Mouse (Mus musculus) gastrocnemius, postnatal 14 days (tissue): Measurements from ENCODE around the gene Hoxb9. TPM values are rescaled to one million over a fixed set of nuclear protein-coding genes. Genes with fewer than 3 reads are reported as not detected.
A peak's percentile ranks its signal among the peaks of the same experiment; 100 is the strongest.

ENCODE experiments used
- DNase-seq: peaks from one replicate; pipeline ENCODE4 v3.0.0; 2021; ENCODE audit warnings: mixed read lengths
- intact Hi-C: fragments of 180-260 bp; cut with DNase I; formaldehyde crosslinking; loops from one replicate; pipeline ENCODE4 v1.15.1; 2025; ENCODE audit warnings: low total_unique reads
- total RNA-seq, 2 experiments: library from RNA; stranded (reverse); gene quantifications; 2 replicates each; pipeline ENCODE4 v1.2.3; 2021

The Hoxb9 gene
- total RNA-seq, 2 experiments from 2014 or later, result 0.49 to 0.59 TPM

- intact Hi-C loops, result loop anchor here (10.0 kb wide), 1 partner anchor 98 kb away; no protein-coding TSS in a partner anchor
- no peak for DNase-seq
These were observed 35.1 kb downstream of the Hoxb9 start for GRCm38 (mm10) chr11:96306183-96306907.

DNA sequence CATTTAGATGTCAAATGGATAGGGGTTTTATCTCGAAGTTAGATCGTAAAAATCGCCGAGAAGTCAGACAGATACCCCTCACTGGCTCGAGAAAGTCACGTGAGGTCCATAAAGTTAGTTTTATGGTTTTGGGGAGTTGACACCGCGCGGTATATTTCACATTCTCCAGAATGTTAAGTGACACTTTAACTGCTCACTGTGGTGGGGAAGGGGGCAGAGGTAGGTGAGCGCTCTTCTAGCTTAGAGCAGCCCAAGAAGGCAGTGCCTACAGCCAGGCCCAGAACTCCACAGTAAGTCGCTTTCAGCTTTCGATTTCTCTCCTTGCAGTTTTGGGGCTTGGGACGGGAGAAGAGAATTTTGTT lies 35.6 kb downstream of the Hoxb9 start:
- intact Hi-C loops, result loop anchor here (10.0 kb wide), 1 partner anchor 98 kb away; no protein-coding TSS in a partner anchor
- DNase-seq, result no peak

DNA sequence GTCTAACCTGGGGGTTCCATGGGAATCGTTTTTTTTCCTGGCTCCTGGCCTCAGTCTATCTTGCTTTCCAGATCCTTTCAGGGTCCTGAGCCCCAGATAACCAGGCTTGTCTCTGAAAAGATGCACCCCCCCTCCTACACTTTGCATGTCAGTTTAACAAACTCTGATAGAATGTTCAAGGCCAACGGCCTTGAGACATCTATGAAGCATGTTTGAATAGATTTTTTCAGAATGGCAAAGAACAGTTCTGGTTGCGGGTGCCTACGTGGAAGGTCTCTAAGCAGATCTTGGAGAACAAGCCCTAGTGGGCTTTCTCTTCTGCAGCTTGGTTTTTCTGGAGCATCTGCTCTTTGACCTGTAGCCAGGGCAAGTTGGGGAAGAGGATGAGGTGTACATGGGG lies 37.5 kb downstream of the Hoxb9 start:
- intact Hi-C loops, result loop anchor here (10.0 kb wide), 1 partner anchor 96 kb away; no protein-coding TSS in a partner anchor
- DNase-seq, result no peak

- DNase-seq, result no peak
- intact Hi-C loops, result loop anchor here (10.0 kb wide), 1 partner anchor 96 kb away; no protein-coding TSS in a partner anchor
These were observed 38.0 kb downstream of the Hoxb9 start for GRCm38 (mm10) chr11:96309288-96309687.

- intact Hi-C loops, result loop anchor here (5.0 kb wide), 1 partner anchor 242 kb away; no protein-coding TSS in a partner anchor
These were observed 39.1 kb downstream of the Hoxb9 start for GRCm38 (mm10) chr11:96310183-96310938.

DNA sequence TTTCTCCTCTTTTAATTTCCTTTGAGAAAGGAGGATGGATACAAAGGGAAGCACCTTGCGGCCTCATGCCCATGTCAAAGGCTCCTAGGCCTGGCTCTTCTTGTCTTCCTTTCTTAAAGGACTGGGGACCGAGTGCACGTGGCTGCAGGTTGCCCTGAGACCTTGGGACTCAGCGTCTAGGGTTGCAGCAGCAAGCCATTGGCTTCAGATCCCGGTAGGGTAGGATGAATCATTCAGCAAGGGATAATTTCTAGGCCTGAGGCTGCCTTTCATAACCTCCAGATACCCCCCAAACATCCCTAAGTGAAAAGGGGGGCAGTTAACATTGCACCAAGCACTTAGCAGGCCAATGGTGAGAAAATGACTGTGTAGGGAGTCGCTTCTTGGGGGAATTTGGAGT lies 39.8 kb downstream of the Hoxb9 start:
- intact Hi-C loops, result loop anchor here (5.0 kb wide), 1 partner anchor 241 kb away; no protein-coding TSS in a partner anchor
- DNase-seq, result no peak

More at GRCm38 (mm10) chr11:96310183-96310938, 39.1 kb downstream of the Hoxb9 start:
- DNase-seq, result no peak

GRCm38 (mm10) chr11:96311520-96312417 lies 40.5 kb downstream of the Hoxb9 start:
- intact Hi-C loops, result loop anchor here (5.0 kb wide), 1 partner anchor 241 kb away; no protein-coding TSS in a partner anchor
- DNase-seq, result peak; percentile 46

GRCm38 (mm10) chr11:96313134-96313533 lies 41.9 kb downstream of the Hoxb9 start:
- intact Hi-C loops, result loop anchor here (5.0 kb wide), 1 partner anchor 239 kb away; no protein-coding TSS in a partner anchor
- no peak for DNase-seq

DNA sequence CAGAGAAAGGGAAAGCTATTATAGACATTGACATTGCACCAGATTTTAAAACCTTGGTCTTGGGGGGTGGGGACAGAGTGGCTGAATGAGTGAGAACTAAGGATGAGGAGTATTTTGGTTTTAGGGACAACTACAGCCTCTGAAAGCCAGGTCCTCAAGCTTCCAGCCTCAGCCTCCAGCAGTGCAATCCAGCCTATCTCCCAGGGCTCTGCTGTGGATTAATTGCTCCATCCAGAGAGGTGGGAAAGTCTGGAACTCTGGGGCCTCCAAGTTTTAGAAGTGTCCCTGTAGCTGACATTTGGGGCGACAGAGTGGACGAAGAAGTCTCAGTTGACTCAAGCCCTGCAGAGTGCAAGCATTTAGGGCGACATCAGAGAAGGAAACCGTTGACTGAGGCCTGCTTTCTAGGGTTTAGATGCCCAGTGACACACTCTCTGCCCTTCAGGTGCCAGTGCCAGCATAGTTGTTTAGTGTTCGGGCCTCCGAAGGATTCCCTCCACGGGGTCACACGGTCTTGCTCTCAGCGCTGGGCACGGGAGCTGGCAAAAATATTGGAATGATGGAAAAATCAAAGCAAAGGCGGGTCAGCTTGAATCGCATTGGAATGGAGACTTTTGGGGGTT lies 42.7 kb downstream of the Hoxb9 start:
- no peak for DNase-seq
- intact Hi-C loops, result loop anchor here (5.0 kb wide), 1 partner anchor 238 kb away; no protein-coding TSS in a partner anchor

DNA sequence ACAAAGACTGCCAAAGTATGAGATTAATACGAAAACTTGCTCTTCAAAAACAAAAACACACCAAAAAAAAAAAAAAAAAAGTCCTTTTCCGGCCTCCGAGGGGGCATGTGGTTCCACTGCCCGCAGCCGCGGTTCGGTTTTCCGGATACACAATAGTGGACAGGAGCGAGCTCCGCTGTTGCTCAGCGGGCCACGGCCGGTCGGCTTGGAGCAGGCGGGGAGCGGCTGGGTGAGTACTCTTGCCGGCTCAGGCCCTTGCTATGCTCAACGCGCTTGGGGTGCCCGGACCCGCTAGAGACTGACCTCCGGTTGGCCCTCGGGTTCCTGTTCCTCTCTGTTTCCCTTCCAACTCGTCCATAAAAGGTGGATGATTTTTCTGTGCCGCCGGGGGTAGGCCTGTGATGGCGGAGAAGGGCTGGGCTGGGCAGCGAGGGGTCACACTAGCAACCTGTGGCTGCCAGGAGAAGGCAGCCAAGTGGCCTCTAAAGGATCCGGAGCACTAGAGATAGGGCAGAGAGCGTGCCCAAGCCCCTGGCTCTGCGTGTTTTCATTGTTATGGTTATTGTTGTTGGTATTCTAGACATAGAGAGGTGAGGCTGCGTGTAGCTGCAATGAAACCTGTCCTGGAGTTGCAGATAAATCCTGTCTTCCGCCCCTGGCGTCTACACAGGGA lies 43.5 kb downstream of the Hoxb9 start:
- DNase-seq, result no peak
- intact Hi-C loops, result loop anchor here (5.0 kb wide), 1 partner anchor 237 kb away; no protein-coding TSS in a partner anchor

DNA sequence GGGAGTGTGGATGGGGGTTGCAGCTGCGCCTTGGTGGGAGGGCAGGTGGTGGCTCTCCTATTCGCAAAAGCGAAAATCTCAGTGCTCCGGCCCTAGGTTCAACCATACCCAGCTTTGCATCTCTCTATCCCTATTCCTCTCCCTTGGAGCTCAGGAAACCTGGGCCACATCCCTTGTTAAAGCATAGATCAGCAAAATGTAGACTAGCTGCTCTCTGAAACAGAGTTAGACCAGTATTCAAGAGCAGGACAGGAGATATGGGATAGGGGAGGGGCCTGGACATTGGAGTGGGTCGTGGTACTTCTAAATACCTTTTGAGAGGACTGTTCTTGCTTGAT lies 44.1 kb downstream of the Hoxb9 start:
- no peak for DNase-seq
- intact Hi-C loops, result no loop called here

DNA sequence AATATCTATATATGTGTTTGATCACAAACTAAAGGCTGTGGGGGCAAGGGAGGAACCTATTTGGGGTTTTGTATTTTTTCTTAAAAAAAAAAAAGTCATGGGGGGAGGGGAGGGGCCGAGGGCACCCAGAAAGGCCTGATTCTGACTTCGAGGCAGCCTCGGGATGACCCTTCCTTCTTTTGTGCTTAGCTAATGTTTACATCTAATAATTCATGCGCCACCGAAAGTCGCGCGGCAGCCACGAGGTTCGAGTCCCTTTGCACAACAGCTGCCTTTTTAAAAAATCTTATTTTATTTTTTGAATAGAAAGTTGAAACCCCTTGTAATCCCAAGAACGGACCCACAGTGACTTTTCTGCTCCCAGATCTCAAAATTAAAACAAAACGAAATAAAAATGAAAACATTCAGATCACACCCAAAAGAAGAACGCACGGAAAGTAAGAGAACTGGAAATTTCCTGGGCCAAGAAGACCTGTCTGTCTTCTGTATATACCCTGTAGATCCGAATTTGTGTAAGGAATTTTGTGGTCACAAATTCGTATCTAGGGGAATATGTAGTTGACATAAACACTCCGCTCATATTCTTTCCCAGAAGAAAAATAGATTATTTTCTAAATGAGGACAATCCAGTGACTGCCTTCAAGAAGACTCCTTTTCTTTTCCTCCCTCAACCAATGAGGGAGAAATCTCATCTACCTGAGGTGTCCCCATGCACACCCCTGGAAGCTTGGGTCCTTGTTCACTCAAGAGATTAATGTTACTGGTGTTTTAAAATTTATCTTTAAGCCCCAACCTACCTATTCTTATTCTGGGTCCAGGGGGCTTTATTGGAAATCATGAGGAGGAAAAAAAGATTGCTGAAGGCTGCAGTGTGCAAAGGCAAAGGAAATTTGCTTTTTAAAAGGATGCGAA lies 45.7 kb downstream of the Hoxb9 start:
- no peak for DNase-seq
- intact Hi-C loops, result no loop called here

- no peak for DNase-seq
- intact Hi-C loops, result no loop called here
These were observed 46.5 kb downstream of the Hoxb9 start, which contains the start of gene Hoxb4 for GRCm38 (mm10) chr11:96317608-96318367. Gene Hoxb4 (plus strand): TSS chr11:96318267.

GRCm38 (mm10) chr11:96318368-96319070 lies 47.3 kb downstream of the Hoxb9 start:
- intact Hi-C loops, result no loop called here
- no peak for DNase-seq

GRCm38 (mm10) chr11:96319071-96319902 lies 48.0 kb downstream of the Hoxb9 start:
- no peak for DNase-seq
- intact Hi-C loops, result no loop called here
